Mouse (Mus musculus): Measurements from ENCODE around the gene Ube4b.

DNA sequence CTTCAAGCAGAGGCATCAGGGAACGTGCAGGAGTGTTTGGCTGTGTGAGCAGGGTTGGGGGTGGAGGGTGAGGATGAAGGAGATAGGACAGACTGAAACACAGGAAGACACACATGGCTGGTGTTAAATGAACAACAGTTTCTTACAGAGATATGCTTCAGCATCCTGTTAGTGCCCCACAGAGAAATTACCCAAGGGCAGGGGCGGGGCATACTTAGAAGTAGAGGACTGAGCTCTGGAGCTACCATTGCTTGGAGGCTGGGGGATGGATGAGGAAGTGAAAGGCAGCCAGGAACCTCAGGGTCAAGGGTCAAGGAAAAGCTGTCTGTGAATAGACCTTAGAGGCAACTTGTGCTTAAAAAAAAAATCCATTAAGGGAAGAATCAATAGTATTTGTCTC, 85.9 kb downstream of the Ube4b start:
- no peak for TF ChIP-seq CTCF (IDR thresholded peaks at IDR 0.05; ENCODE audit: control insufficient read depth, insufficient read depth, low read length)
- no peak for TF ChIP-seq POLR2A (IDR thresholded peaks at IDR 0.05; ENCODE audit: borderline replicate concordance, control insufficient read depth, low read depth, low read length)
